ENCODE assay signal across 8 mouse cellular contexts in the genomic region with DNA sequence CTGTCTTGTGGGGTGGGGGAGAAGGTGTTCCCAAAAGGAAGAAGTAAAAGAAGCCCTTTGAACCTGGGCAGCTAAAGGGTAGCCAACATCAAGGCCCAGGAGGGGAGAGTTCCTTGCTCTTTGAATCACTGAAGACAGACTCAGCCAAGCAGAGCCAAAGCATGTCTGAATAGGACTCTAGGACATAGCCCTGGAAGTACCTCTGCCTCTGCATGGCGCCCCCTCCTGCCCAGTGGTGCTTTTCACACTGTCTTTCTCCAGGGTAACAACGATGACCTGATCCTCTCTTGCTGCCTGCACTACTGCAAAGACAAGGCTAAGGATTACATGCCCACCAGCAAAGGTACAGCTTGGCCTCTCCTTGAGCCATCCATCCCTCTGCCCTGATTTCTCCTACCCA. TPM values are rescaled to one million over a fixed set of nuclear protein-coding genes. Genes with fewer than 3 reads are reported as not detected.
DNase-seq lines count a peak whose midpoint lies in the region; TF ChIP-seq lines count a peak whose summit lies in the region.

No protein-coding gene starts in this region.

- peak; percentile 73 for DNase-seq in adrenal gland, postnatal 10 days
- DNase-seq in adrenal gland, adult 8-10 months: no peak
- no peak for DNase-seq in testis, postnatal 14 days (ENCODE audit: low spot score)
- peak; percentile 81 for DNase-seq in kidney, postnatal 10 days
- DNase-seq in thymus, postnatal 25 days: peak; percentile 52
- no peak for DNase-seq in right cerebral cortex, adult 18-20 months
- no peak for DNase-seq in left cerebral cortex, adult 18-20 months (ENCODE audit: low spot score in 2 of 2)

- no peak for TF ChIP-seq POLR2A in testis, adult 2 months (IDR thresholded peaks at IDR 0.05; ENCODE audit: control insufficient read depth, low read depth, low read length)

- peak; percentile 51; the same call in 1 of the 2 replicates for TF ChIP-seq CTCF in testis, adult 2 months (IDR thresholded peaks at IDR 0.05; ENCODE audit: control insufficient read depth, insufficient read depth, insufficient replicate concordance, low read depth, low read length)

- H3K36me3 ChIP-seq in testis, adult 2 months (ENCODE audit: control insufficient read depth, insufficient read depth, low read length): no peaks in the 10 kb centered on the region; the same call in 1 of the 2 replicates

- no peaks in the 10 kb centered on the region for H3K4me1 ChIP-seq in testis, adult 2 months (ENCODE audit: control insufficient read depth, insufficient read depth, low read length)

- H3K27me3 ChIP-seq in testis, adult 2 months (ENCODE audit: control insufficient read depth, insufficient read depth, low read length): no peaks in the 10 kb centered on the region

- H3K27ac ChIP-seq in testis, adult 2 months (ENCODE audit: control insufficient read depth, insufficient read depth, low read depth, low read length): no peak overlapping the region

- no peak overlapping the region for H3K4me3 ChIP-seq in testis, adult 2 months (ENCODE audit: control insufficient read depth, low read depth, low read length)

RNA-seq across cellular contexts. Expression of gene Hic1, which starts 9.8 kb away (rescaled TPM):
- total RNA-seq in adrenal gland, postnatal 10 days (2021): 10 to 100 TPM; 23.6 to 24.5 TPM
- total RNA-seq in adrenal gland, adult 8-10 months (2022): 10 to 100 TPM in 2 of 4 experiments, 1 to 10 TPM in 2; 7.7 to 16.5 (median 11.4) TPM
- 1.3 and 1.7 TPM in 2 replicates for polyA plus RNA-seq in testis, adult 2 months (2012; rRNA removed)
- total RNA-seq in left cerebral cortex, adult 18-20 months (2021): 1 to 10 TPM; 3.8 to 5.0 TPM

RNA-seq across cellular contexts. Expression of gene Ovca2, which starts 19.1 kb away (rescaled TPM):
- 10 to 100 TPM; 13.5 to 18.1 TPM for total RNA-seq in adrenal gland, postnatal 10 days (2021)
- 10 to 100 TPM; 22.3 to 28.9 (median 25.9) TPM for total RNA-seq in adrenal gland, adult 8-10 months (2022)
- polyA plus RNA-seq in testis, adult 2 months (2012; rRNA removed): 9.1 and 10.2 TPM in 2 replicates
- total RNA-seq in left cerebral cortex, adult 18-20 months (2021): 10 to 100 TPM in 1 of 2 experiments, 1 to 10 TPM in 1; 9.2 to 12.0 TPM

RNA-seq across cellular contexts. Expression of gene Dph1, which starts 31.5 kb away (rescaled TPM):
- 10 to 100 TPM; 23.1 to 24.2 TPM for total RNA-seq in adrenal gland, postnatal 10 days (2021)
- 10 to 100 TPM; 32.3 to 46.1 (median 44.7) TPM for total RNA-seq in adrenal gland, adult 8-10 months (2022)
- polyA plus RNA-seq in testis, adult 2 months (2012; rRNA removed): 12.8 and 16.6 TPM in 2 replicates
- 10 to 100 TPM; 28.5 to 32.1 TPM for total RNA-seq in left cerebral cortex, adult 18-20 months (2021)

RNA-seq across cellular contexts. Expression of gene Rtn4rl1, which starts 34.0 kb away (rescaled TPM):
- 10 to 100 TPM; 25.2 to 27.8 TPM for total RNA-seq in adrenal gland, postnatal 10 days (2021)
- 10 to 100 TPM; 39.9 to 74.9 (median 58.7) TPM for total RNA-seq in adrenal gland, adult 8-10 months (2022)
- polyA plus RNA-seq in testis, adult 2 months (2012; rRNA removed): 3.1 and 3.3 TPM in 2 replicates
- total RNA-seq in left cerebral cortex, adult 18-20 months (2021): 10 to 100 TPM; 86.2 to 91.0 TPM

Comparison
In these comparisons a context has a peak if more than half of its experiments do, and no peak if none do; other contexts are left out.
1. DNase-seq: peak in adrenal gland, postnatal 10 days (single experiment), kidney, postnatal 10 days (single experiment) and thymus, postnatal 25 days (single experiment); none in adrenal gland, adult 8-10 months (single experiment), testis, postnatal 14 days (single experiment), right cerebral cortex, adult 18-20 months (single experiment) and left cerebral cortex, adult 18-20 months (0 of 2).